Mouse (Mus musculus) brain, embryonic 18.5 days (tissue): ENCODE measurements around the gene Fgr.
"Not testable (repeated sequence)": the region's sequence is repeated elsewhere in the genome, so short reads cannot be mapped to it uniquely, and the experiment has no call there.

Experiments used
- DNase-seq: peaks from one replicate; pipeline ENCODE4 v3.0.0-alpha.2; 2012; ENCODE audit warnings: low read depth, low spot score

Gene Fgr

DNA sequence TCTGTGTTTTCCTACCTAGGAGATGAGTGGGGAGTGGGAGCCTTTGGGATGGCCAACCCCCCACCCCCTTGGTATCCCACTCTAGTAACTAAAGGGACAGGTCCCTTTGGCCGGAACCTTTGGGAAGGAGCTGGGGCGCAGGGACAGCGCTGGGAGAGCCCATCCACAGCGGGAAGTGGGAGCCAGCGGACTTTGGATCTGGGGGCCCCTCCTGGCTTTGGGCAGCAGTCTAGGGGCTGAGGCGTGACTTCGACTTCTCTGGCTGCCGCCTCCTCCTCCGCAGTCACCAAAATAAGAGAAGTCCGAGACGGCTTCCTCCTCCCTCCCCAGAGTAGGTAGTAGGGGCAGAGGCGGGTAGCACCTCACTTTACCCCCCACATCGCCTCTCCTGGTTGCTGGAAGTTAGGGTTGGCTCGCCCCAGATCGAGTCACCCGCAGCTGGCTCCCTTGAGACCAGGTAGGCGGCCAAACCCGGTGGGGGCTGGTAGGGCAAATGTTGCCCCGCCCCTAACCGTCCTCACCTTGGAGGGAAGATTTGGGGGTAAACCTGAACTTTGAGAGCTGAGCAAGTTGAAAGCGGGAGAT is at the start of gene Fgr:
Gene Fgr (plus strand): TSS at position 282 of the 585 bp plus-strand sequence.
- no peak for DNase-seq

DNA sequence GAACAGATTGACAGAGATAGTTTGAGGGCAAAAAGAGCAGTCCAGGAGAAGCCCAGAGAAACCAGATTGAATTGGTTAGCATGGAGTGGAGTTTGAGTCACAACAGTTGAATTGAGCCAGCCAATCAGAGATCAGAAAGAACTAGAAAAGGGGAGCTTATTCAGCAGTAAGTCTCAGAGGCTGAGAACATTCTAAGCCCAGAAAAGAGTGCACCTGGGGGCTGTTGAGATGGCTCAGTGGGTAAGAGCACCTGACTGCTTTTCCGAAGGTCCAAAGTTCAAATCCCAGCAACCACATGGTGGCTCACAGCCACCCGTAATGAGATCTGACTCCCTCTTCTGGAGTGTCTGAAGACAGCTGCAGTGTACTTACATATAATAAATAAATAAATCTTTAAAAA is 47.4 kb upstream of the Fgr start:
- not testable (repeated sequence) for DNase-seq

DNA sequence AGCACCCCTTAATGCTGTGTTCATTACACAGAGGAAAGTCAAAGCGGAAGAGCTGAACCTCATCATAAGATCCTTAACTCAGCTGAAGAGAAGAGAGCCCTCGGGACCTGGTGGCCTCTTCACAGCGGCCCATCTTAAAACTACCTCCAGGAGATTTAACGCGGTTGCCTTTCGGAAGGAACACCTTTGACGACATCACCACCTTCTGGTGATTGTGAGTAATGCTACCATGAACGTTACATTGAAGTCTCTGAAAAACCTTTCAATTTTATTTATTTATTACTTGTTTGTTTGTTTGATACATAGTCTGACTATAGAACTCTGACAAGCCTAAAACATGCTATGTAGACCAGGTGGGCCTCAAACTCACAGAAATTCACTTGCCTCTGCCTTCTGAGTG is 43.1 kb upstream of the Fgr start:
- DNase-seq: no peak

DNA sequence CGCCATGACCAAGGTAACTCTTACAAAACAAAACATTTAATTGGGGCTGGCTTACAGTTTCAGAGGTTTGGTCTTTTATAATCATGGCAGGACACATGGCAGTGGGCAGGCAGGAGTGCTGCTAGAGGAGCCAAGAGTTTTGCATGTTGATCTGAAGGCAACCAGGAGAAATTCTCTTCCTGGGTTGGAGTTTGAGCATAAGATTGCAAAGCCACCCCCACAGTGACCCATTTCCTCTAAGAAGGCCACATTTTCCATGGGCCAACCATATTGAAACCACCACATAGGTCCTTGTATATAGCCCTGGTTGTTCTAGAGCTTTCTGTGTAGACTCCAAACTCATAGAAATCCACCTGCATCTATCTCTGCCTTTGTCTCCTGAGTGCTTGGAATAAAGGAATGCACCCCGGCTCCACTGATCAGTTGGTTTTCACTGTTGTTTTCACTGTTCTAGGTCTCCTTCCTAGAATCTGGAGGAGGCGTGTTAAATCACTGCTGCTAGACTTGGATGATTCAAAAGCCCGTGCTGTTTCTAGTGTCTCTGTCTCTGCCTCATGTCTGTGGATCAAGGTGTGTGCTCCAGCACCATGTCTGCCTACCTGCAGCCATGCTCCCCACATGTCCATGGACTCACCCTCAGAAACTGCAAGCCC is 41.0 kb upstream of the Fgr start:
- DNase-seq: no peak

DNA sequence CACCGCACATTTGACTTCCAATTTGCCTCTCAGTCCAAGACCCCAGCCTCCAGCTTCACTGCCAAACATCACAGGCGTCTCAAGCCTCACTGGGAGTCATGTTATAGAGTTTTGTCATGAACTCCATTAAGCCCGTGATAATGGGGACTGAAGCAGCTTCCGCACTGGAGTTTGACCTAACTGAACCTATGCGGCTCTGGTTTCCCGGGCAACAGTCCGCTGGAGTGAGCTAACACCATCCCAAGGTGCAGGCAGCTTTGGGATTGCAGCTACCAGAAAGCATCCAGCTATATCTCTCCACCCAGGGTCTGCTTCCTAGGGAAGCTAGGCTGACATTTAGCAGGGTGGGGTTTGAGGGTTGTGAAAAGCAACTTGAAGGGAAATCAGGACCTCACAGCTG is 39.3 kb upstream of the Fgr start:
- DNase-seq: no peak

DNA sequence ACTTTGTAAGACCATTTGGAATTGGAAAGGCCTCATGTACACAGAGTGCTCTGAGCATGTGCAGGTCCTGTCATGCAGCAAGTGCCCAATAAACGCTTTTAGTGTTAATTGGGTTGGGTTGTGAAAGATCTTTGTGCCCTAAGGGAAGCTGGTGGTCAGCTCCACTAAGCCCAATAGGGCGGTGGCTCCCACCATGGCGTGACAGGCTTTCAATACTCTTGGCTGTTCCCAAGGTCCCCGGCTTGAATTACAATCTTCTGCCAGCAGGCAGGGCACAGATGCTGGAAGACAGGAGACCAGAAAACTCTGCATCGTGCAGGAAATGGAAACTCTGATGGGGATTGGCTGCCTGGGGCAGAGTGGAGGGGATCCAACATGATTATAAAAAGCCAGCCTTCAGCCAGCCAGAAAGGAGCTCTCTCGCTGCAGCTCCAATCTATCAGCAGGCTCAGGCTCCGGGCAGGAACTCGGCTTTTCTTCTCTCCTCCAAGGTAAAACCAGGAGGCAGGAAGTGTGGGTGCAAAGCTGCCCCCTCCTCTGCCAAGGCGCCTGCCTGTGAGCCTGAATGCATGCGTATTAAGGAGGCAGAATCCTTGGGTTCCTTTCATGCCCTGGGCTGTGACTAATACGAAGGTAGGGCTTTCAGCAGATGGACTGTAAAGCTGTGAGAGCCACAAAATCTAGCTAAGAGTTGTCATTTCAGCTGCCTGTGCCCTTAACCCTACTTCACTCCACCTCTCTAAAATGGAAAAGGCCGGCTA is 35.5 kb upstream of the Fgr start:
- peak; percentile 73 for DNase-seq

DNA sequence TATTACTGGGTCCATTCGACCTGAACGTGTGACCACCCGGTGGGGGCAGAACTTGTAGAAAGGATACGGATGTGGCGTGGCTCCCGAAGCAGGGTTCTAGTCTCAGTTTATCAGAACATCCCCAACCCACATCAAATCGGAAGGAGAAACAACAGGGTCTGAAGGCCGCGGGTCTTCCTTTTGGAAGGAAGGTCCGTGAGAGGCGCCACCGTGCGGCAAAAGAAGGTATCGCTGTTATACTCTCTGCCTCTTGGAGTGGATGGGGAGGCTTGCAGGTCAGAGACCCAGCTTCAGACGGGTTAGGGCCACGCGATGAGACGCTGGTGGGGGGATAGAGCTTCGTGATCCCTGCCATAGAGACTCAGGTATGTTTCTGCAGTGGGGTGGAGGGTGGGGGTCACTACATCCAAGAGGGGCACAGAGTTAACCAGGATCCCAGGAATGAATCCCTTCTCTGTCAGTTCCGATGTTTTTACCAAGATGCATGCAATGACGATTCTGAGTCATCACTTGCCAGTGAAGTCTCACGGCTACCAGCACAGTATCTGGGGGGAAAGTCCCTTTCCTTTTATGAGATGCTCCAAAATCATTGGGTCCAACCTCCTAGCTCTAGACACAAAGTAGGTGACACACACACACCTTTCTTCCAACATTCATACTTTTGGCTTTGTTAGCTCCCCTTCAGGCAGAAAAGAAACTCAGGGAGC is 34.3 kb upstream of the Fgr start:
- DNase-seq: no peak

DNA sequence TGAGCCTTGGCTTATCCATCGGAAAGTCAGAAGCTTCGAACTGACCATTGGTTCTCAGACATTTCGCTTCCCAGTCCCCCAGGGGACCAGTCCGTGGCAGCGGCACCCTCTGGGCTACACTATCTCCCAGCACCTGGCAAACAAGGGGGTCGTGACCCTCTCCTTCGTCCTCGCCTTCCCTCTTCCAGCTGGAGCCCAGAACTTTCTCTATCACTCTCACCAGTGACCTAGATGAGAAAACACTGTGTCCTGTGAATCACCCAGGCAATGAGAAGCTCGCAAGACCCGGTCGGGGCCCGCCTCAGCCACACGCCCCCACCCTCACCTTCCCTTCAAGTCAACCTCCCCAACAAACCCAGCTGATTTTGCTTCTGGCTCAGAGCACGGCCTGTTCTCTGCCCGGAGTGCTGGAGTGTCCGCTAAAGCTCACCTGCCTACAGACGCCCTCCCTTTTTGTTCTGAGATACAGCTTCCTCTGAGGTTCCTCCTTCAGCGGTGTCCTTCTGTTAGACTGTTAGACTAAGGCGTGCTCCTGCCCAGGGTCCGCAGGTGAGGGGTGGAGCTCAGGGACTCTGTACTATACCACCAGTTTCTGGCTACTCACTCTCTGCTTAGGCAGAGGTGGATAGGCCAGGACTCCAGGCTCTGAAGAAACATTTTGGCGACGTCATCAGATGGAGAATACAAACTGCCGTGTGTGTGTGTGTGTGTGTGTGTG is 32.7 kb upstream of the Fgr start:
- no peak for DNase-seq

DNA sequence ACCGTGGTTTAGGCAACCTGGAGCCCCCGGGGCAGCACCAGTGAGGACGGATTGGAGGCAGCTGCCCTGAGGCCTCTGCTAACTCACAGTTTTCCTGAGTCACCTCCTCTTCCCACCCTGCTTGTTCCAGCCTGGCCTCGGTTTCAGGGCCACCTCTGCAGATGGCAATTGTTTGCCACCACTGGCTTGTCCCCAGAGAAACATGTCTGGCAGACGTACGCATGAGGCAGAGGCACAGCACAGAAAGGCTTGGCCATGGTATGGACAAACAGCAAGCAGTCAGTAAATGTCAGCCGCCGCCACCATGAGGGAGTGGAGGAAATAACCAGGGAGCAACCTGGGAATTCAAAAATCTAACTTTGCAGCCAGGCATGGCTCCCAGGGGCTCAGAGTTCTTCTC is 30.8 kb upstream of the Fgr start:
- DNase-seq: no peak

DNA sequence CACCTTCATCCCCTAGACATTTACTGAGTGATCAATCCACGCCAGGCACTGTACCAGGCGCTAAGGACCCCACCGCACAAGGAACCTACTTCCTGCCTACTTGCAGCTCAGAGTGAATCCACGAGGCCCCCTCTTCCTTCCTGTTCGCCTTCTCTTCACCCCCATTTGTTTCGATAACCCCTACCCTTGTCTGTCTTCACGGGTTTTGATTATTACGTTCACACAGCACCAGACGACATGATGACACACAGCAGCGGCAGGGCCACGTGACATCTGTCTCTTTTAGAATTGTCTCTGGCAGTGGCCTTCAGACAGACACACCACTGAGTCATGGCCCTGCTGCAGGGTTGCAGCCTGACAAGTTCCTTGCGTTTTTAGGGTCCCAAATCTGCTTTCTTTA is 29.8 kb upstream of the Fgr start:
- no peak for DNase-seq

DNA sequence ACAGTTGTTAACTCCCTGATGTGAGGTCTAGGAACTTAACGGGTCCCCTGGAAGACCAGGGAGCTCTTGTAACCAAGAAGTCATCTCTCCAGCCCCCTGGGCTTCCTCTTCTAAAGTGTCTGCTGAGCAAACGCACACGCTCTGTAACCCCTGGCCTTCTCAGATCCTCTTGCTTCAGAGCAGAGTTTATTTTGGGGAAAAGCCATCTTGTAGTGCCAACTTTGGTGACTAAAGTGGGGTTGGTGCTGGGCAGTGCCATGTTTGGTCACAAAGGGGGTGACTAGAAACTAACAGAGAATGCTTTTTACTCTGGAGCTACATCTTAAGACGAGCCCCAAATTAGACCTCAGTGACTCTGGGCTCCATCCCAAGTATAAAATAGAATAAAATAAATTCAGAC is 29.1 kb upstream of the Fgr start:
- no peak for DNase-seq

DNA sequence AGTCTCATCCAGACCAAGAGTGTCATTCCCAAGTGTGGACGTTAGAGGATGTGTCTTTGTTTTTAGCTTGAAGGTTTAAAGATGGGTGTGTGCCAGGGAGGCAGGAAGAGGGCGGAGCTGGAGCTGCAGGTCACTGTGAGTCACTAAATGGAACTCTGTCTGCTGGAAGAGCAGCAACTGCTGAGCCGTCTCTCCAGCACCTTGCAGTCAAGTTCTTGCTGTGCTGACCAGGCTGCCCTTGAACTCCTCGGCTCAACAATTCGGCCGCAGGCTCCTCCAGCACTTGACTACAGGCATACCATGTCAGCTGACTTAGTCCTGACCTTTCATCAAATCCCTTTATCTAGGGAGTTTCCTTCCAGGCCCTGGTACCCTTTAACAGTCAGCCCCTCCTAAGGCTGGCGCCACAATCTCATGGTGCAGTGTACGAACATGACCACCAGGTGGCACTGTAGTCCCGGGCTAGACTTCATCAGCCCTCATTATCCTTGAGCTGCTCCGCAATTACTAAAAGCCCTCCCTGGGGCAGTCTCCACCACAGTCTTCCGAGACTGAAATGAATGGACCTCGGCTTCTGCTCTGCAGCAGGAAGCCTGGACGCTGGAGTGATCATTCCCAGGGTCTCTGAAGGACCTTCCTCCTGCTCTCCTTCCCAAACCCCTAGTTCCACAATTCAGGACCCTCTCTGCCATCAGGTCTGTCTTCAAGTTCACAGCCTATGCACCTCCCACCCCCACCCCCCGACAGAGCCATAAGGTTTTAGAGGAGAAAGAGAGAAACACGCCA is 28.4 kb upstream of the Fgr start:
- peak; percentile 55 for DNase-seq

DNA sequence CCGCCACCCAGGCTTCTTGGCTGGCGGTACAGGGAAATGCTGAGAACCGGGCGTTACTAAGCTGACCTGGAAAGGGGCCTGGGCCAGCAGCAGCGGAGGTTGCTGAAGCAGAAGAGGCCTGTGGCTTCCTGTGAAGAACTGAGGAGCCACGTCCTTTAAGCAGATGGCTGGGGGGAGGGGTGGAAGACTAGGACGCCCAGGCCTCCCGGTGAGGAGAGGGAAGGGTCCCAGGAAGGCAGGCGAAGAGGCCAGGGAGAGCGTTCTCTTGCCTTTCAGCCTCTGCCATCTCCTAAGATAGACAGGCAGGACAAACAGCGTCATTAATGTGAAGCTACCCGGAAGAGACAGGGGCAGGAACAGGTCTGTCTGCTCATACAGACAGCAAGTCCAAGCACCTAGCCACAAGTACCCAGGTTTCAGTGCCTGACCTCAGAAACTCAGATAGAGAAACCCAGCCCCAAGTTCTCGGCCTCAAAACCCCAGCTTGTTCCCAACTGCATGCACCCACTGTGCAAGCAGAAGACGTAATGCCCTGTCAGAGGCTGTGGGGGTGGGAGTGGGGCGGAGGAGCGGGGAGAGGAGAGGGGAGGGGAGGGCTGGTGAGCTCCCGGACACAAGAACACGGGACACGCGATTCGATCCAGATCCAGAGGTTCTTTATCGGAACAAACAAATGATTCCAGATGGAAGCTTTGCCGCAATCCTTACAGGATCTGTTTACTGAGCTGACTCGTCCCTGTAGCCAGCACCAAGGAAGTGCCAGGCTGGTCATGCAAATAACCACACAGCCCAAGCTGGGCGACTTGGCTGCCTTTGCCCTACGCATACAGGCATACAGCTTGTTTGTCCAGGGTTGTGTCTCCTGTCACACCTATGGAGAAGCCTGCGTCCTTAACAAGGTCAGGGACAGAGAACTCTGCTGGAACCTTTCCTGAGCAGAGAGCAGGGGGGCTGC is 27.6 kb upstream of the Fgr start:
- no peak for DNase-seq

DNA sequence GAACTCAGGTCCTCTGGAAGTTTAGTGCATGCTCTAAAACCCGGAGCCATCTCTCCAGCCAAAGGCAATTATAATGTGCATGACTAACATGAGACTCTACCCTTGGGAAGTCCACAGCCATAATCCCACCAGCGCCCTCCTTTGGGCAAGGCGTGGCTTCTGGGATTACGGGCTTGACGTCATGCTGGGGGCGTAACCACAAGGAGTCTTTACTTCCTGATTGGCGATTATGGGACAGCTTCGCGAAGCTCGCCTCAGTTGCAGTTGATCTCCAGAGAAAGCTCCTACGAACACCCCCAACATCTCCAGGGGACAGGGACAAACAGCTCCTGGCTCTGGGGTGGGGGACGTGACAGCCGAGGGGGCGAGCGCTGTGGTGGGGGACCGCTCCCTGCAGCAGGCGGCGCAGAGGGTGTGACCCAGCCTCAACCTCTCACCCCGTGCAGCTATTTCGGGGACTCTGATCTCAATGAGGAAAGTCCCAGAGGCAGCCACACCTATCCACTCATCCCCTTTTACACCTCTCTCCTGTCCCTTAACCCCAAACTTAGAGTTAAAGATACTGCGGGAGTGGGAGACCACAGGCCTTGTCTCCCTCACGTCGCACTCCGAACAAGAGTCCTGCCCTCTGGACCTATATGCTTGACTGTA is 23.9 kb upstream of the Fgr start:
- no peak for DNase-seq

DNA sequence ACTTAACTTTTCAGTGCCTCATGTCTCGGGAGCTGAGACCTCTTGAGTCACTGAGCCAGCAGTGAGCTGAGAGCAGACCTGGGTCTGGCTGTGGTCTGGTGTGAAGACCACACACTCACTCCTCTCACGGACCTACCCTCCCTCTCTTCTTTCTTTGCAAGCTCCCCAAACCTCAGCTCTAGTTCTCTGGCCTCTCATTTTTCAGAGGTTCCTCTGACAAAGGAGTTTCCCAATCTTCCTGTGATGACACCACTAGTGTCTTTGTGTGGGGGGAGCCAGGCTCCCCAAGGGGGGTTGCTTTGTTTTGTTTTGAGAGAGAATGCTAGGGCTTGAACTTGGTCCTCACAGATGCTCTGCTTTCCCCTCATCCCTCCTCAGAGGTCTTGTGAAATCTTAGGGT is 22.9 kb upstream of the Fgr start:
- DNase-seq: no peak

DNA sequence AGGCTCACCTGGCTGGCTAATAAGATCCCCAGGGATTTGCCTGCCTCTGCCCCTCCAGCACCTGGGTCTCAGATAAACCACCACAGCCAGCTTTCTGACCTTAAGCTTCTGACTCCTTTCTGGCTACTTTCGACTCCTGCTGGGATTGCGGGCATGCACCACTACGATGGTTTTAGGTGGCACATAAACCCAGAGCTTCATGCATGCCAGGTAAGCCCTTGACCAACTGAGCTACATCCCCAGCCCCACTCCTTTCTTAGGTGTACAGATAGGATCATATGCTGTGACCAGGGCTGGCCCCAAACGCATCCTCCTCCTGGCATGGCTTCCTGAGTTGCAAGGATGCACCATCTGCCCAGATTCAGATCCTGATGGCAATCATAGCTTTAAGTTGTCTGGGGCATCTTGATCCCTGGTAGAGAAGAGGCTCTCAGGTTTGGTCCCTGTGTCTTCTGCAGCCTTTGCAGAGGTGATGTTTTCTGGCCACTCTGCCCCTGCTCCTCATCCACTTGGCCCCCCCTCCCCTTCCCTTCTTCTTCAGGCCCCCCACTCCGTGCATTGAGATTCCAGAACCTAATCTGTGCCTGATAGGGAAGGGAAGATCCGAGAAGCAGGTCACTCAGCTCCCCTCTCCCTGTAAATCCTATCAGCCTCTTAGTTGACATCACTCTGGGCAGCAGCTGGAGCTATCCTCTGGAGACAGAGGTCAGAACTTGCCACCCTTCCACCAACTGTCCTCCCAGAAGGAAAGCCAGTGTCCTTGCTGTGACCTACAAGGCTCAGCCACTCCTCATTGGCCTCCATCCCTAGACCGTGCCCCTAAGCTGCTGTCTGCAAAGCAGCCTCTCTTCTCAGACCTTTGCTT is 19.1 kb upstream of the Fgr start:
- no peak for DNase-seq

DNA sequence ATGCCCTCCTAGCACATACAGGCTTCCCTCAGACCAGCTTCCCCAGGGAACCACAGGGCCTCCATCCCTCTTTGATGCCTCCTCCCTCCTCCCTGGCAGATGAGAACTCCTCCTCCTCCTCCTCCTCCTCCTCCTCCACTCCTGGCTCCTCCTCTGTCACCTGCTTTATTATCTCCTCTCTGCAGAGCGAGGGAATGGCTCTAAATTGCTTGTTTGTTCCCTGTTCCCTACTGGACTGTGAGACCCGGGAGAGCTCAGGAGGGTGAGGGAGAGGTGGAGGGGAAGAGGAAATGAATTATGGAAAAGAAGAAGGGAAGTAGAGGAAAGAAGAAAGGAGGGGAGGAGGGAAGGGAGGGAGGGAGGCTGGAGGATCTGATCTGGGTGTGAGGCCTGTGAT is 18.5 kb upstream of the Fgr start:
- DNase-seq: no peak
